Mouse (Mus musculus): ENCODE measurements at regions not wholly inside any gene's neighbourhood (a gene's known extent, or its start where the extent isn't known, plus 50 kb on each side); places are given as distances from the start of the nearest gene placed in this dataset.

DNA sequence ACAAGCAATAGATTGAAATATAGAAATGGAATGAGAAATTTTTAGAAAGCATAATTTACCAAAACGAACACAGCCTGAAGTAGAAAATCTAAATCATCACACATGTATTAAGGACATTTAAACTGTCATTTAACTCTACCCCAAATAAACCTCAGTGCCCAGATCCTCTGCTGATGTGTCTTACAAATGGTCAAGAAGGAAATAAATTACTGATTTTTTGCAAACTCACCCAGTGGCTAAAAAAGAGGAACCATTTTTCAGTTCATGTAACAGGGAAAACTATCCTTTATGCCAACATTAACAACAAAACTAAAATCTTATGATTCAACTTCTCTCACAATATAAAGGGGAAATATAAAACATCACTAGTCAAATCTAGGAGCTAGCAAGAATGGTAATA is 275.2 kb upstream of the Eci2 start:
- TF ChIP-seq EP300 (IDR thresholded peaks at IDR 0.05; ENCODE audit: low read depth) (no peak), CTCF (IDR thresholded peaks at IDR 0.05; ENCODE audit: low read depth) (no peak)
